Mouse (Mus musculus): Measurements from ENCODE around the gene Pip5k1c. TPM values are rescaled to one million over a fixed set of nuclear protein-coding genes. Genes with fewer than 3 reads are reported as not detected.

The Pip5k1c gene
- polyA plus RNA-seq, 1 experiment from 2014 or later: 55.0 TPM

DNA sequence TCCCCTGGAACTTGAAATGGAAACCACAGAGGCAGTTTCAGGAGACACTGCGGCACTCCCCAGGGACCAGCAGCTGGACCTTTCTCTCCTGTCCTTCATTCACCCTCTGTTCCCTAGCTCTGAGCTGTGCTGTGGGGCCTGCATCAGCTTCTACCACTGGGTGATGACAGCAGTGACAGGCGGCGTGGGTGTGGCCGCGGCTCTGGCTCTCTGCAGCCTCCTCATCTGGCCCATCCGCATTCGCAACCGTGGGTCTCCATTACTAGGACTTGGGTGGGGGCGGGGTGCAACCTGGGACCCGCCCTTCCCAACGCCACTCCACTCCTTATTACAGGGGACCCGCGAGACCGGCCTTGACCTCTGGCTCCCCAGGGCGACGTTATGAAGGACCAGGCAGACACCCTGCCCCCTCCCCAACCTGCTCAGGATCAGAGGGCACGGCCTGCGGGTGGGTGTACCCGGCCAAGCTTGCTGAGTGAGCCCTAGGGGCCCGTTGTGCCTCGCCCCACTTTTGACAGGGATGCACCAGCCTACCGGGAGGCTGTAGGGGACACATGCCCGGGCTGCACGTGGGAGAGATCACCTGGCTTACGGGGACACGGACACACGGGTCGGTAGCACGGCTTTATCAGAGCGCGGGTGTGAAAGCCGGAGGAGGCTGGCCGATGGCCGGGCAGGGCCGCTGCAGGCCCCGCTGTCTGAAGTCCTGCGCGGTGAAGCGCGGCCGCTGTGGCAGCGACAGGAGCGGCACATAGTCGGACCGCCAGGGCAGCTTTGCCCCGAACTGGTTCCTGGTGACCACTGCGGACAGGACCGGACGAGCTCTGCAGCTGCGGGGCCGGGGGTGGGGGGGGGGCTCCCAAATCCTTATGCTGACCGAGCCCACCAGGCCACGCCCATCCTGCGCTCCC lies 70.9 kb downstream of the Pip5k1c start:
- Histone ChIP-seq H3K9me3 (replicated peaks) (no peaks in the 10 kb centered on the region), H3K36me3 (peaks cover 45% of the 10 kb centered on the region), H3K27me3 (ENCODE audit: low read depth, poor library complexity, severe bottlenecking) (peaks cover 40% of the 10 kb centered on the region), H3K4me3 (peak overlapping the region; percentile 52), H3K4me1 (peaks cover 94% of the 10 kb centered on the region), H3K27ac (replicated peaks) (peak overlapping the region; percentile 78)
- DNase-seq (ENCODE audit: low spot score): peak; percentile 47
- WGBS: 11% methylated on average over 54 of the region's 54 CpGs

DNA sequence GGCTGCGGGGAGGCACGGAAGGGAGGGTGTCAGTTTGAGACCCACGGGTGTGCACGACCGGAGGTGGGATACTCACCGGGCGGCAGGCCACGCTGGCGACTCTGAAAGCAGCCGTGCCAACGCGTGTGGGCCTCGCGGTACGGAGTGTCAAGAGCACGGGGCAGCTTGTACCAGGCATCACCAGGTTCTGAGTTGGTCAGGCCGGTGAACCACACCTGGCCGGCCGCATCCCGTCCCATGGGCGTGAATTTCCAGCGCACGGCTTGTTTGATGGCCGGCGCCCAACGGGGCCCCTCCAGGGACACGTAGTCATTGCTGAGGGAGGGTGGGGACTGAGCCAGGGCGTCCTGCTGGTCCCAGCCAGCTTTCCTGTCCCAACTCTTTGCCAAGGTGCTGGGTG lies 71.9 kb downstream of the Pip5k1c start:
- peaks cover 55% of the 10 kb centered on the region for H3K36me3 ChIP-seq
- H3K27me3 ChIP-seq (ENCODE audit: low read depth, poor library complexity, severe bottlenecking): peaks cover 33% of the 10 kb centered on the region
- H3K4me3 ChIP-seq: peak overlapping the region; percentile 52
- H3K27ac ChIP-seq (replicated peaks): peak overlapping the region; percentile 78
- 9% methylated on average over 28 of the region's 28 CpGs for WGBS
- H3K4me1 ChIP-seq: peaks cover 85% of the 10 kb centered on the region
- peak; percentile 40 for DNase-seq (ENCODE audit: low spot score)
- H3K9me3 ChIP-seq (replicated peaks): no peaks in the 10 kb centered on the region

DNA sequence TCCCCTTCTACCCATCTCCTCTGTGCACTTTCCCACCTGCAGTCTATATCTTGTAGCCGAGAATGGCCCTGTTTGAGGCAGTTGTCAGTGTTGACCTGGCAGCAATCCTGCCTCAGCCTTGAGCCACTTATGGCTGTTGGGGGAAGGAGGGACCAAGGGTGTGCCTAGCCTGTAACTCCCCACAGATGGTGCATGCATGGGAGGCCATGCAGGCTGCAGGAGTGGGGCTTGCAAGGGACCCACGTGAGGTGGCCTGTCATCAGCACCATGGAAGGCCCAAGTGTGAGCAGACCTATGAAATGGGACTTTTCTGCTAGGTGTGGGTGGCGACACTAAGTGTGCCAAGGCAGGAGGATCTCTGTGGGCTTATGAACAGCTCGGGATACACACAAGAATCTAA lies 72.3 kb downstream of the Pip5k1c start:
- peaks cover 33% of the 10 kb centered on the region for H3K27me3 ChIP-seq (ENCODE audit: low read depth, poor library complexity, severe bottlenecking)
- WGBS: 37% methylated on average over 4 of the region's 4 CpGs
- no peaks in the 10 kb centered on the region for H3K9me3 ChIP-seq (replicated peaks)
- H3K4me3 ChIP-seq: peak overlapping the region; percentile 52
- DNase-seq (ENCODE audit: low spot score): no peak
- H3K36me3 ChIP-seq: peaks cover 59% of the 10 kb centered on the region
- H3K4me1 ChIP-seq: peaks cover 80% of the 10 kb centered on the region
- peak overlapping the region; percentile 78 for H3K27ac ChIP-seq (replicated peaks)

DNA sequence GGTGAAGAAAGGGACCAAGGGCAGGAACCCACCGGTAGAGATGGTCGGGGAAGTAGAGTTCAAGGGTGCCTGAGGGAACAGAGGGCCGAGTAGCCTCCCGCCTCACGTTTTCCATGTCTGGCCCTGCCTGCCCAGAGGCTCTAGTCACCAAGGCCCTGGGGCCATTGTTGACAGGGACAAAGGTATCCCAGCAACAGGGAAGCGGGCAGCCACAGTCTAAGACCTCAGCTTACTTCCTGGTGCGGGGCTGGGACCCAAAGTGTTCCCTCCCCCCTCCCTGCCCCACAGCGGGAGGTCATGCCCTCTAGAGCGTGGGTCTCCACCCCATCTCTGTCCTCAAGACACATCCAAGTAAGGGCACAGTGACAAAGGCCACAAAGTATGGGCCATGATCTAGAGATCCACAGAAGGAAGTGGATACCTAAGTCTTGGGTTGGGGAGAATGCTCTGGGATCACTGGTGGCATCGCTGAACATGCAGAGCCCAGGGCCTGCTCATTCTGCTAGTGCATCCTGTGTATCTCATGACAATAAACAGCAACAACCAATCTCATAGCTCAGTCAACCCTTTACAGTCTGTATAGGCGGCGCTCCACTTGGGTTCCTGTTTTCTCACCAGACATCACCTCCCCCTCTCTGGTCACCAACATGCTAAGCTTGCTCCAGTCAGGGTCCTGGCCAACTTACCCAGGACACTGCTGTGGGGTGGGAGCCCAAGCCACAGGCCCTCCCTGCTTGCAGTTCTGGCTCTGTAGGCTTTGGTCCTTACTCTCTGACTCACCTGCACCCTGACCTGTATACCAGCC lies 73.1 kb downstream of the Pip5k1c start, which contains the start of gene 4930404N11Rik:
TSS of gene 4930404N11Rik (minus strand) at position 145 of the 805 bp plus-strand sequence.
- Histone ChIP-seq H3K27ac (replicated peaks) (peak within 1 kb of the TSS; percentile 78), H3K4me3 (peak within 1 kb of the TSS; percentile 52), H3K9me3 (replicated peaks) (no peaks in the 10 kb centered on the region), H3K27me3 (ENCODE audit: low read depth, poor library complexity, severe bottlenecking) (peaks cover 33% of the 10 kb centered on the region), H3K36me3 (peaks cover 67% of the 10 kb centered on the region), H3K4me1 (peaks cover 72% of the 10 kb centered on the region)
- 21% methylated on average over 12 of the region's 12 CpGs for WGBS
- peak; percentile 84 for DNase-seq (ENCODE audit: low spot score)

DNA sequence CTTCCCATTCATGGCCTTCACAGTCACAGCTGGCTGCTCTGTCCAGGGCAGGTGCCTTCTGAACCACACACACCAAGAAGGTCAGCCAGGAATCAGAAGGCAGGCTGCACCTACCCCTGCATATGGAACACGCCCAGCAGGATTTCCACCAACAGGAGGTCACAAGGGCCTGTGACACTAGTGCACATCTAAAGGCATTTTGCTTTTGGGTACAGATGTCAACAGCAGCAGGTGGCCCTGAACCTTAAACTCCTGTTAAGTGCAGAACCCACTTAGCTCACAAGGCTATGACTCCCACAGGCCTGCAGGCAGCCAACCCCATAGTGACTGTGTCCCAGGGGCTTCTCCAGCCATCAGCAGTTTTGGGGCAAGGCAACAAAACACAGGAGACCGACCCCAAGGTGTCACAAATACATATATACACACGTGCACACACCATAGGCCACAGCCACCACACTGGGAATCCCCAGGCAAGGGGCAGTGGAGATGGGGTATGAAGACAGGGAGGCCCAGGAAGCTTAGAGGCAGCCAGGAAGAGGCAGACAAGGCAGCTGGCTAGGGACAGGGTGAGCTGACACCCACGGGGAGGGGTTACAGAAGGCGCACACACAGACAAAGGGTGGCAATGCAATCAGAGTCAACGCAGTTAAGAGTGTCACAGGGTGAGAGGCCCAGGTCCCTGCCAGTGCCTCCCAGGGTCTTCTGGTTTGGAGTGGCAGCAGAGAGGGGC lies 73.9 kb downstream of the Pip5k1c start:
- peaks cover 68% of the 10 kb centered on the region for H3K36me3 ChIP-seq
- no peaks in the 10 kb centered on the region for H3K9me3 ChIP-seq (replicated peaks)
- no peak for DNase-seq (ENCODE audit: low spot score)
- H3K4me1 ChIP-seq: peaks cover 65% of the 10 kb centered on the region
- peaks cover 33% of the 10 kb centered on the region for H3K27me3 ChIP-seq (ENCODE audit: low read depth, poor library complexity, severe bottlenecking)
- peak overlapping the region; percentile 78 for H3K27ac ChIP-seq (replicated peaks)
- WGBS: 81% methylated on average over 6 of the region's 6 CpGs
- peak overlapping the region; percentile 52; the same call in 1 of the 2 replicates for H3K4me3 ChIP-seq

DNA sequence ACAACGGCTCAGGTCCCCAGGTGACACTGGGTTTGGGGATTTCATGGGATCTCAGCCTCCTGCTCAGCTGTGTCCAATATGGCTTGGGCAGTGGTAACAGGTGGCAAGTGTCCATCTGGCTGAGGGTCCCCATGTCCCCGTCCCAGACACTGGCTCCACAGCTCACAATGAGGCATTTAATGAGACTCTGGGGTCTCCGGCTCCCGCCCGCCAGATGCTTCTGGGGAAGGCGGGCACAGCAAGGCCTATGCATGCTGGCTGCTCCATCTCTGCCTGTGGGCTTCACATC lies 74.4 kb downstream of the Pip5k1c start:
- Histone ChIP-seq H3K4me1 (peaks cover 64% of the 10 kb centered on the region), H3K4me3 (no peak overlapping the region), H3K9me3 (replicated peaks) (no peaks in the 10 kb centered on the region), H3K27ac (replicated peaks) (0 out of 2 replicates have a peak overlapping the region, but pooled peaks have one; percentile 78), H3K27me3 (ENCODE audit: low read depth, poor library complexity, severe bottlenecking) (peaks cover 29% of the 10 kb centered on the region), H3K36me3 (peaks cover 68% of the 10 kb centered on the region)
- WGBS: 84% methylated on average over 6 of the region's 6 CpGs
- no peak for DNase-seq (ENCODE audit: low spot score)

Small RNA genes lying within 50 kb of the gene (microRNA-seq; reads per million reads assigned to microRNA genes)
- 16.8 reads per million, percentile 29 among the genes with 10 or more reads in this experiment for gene Mir3057

Other genes with a start within 250 kb of the Pip5k1c start
- 289 and 314 TPM in 2 replicates for gene Sgta, start 232.8 kb upstream of the Pip5k1c start, polyA plus RNA-seq (2016; fragmentation: Nextera tagmentation; extraction: Ambion mirVana)
- gene Thop1, start 222.9 kb upstream of the Pip5k1c start, polyA plus RNA-seq (2016; fragmentation: Nextera tagmentation; extraction: Ambion mirVana): 87.1 and 107 TPM in 2 replicates
- gene Creb3l3, start 194.1 kb upstream of the Pip5k1c start, polyA plus RNA-seq (2016; fragmentation: Nextera tagmentation; extraction: Ambion mirVana): 0.35 and 0.60 TPM in 2 replicates
- gene Map2k2, start 187.0 kb upstream of the Pip5k1c start, polyA plus RNA-seq (2016; fragmentation: Nextera tagmentation; extraction: Ambion mirVana): 215 TPM in 2 replicates
- gene Zbtb7a, start 157.7 kb upstream of the Pip5k1c start, polyA plus RNA-seq (2016; fragmentation: Nextera tagmentation; extraction: Ambion mirVana): 7.8 and 9.8 TPM in 2 replicates
- gene Pias4, start 125.0 kb upstream of the Pip5k1c start, polyA plus RNA-seq (2016; fragmentation: Nextera tagmentation; extraction: Ambion mirVana): 61.4 and 68.5 TPM in 2 replicates
- gene Eef2, start 116.3 kb upstream of the Pip5k1c start, polyA plus RNA-seq (2016; fragmentation: Nextera tagmentation; extraction: Ambion mirVana): 528 and 571 TPM in 2 replicates
- 52.7 and 53.3 TPM in 2 replicates for gene Dapk3, start 110.0 kb upstream of the Pip5k1c start, polyA plus RNA-seq (2016; fragmentation: Nextera tagmentation; extraction: Ambion mirVana)
- 0.09 TPM in 1 of 2 replicates, not detected in the other for gene 4930442H23Rik, start 109.1 kb upstream of the Pip5k1c start, polyA plus RNA-seq (2016; fragmentation: Nextera tagmentation; extraction: Ambion mirVana)
- not detected in 2 replicates for gene Nmrk2, start 90.9 kb upstream of the Pip5k1c start, polyA plus RNA-seq (2016; fragmentation: Nextera tagmentation; extraction: Ambion mirVana)
- gene Atcay, start 62.1 kb upstream of the Pip5k1c start, polyA plus RNA-seq (2016; fragmentation: Nextera tagmentation; extraction: Ambion mirVana): 8.7 and 17.1 TPM in 2 replicates
- gene Zfr2, start 59.8 kb upstream of the Pip5k1c start, polyA plus RNA-seq (2016; fragmentation: Nextera tagmentation; extraction: Ambion mirVana): 3.5 and 6.3 TPM in 2 replicates
- gene Matk, start 40.0 kb upstream of the Pip5k1c start, polyA plus RNA-seq (2016; fragmentation: Nextera tagmentation; extraction: Ambion mirVana): 3.7 and 4.2 TPM in 2 replicates
- gene Mrpl54, start 26.0 kb upstream of the Pip5k1c start, polyA plus RNA-seq (2016; fragmentation: Nextera tagmentation; extraction: Ambion mirVana): 229 and 258 TPM in 2 replicates
- gene Apba3, start 26.0 kb upstream of the Pip5k1c start, polyA plus RNA-seq (2016; fragmentation: Nextera tagmentation; extraction: Ambion mirVana): 50.5 and 55.5 TPM in 2 replicates
- gene Tjp3, start 1.4 kb upstream of the Pip5k1c start, polyA plus RNA-seq (2016; fragmentation: Nextera tagmentation; extraction: Ambion mirVana): 6.5 and 6.9 TPM in 2 replicates
- 53.5 and 53.6 TPM in 2 replicates for gene Cactin, start 28.1 kb downstream of the Pip5k1c start, polyA plus RNA-seq (2016; fragmentation: Nextera tagmentation; extraction: Ambion mirVana)
- gene Tbxa2r, start 35.8 kb downstream of the Pip5k1c start, polyA plus RNA-seq (2016; fragmentation: Nextera tagmentation; extraction: Ambion mirVana): 2.9 and 3.3 TPM in 2 replicates
- gene Gipc3, start 50.3 kb downstream of the Pip5k1c start, polyA plus RNA-seq (2016; fragmentation: Nextera tagmentation; extraction: Ambion mirVana): not detected in 2 replicates
- 102 and 115 TPM in 2 replicates for gene Hmg20b, start 57.5 kb downstream of the Pip5k1c start, polyA plus RNA-seq (2016; fragmentation: Nextera tagmentation; extraction: Ambion mirVana)
- 9.3 and 10.6 TPM in 2 replicates for gene Mfsd12, start 64.5 kb downstream of the Pip5k1c start, polyA plus RNA-seq (2016; fragmentation: Nextera tagmentation; extraction: Ambion mirVana)
- gene 4930404N11Rik, start 72.9 kb downstream of the Pip5k1c start, polyA plus RNA-seq (2016; fragmentation: Nextera tagmentation; extraction: Ambion mirVana): 0.38 and 0.39 TPM in 2 replicates
- 138 and 146 TPM in 2 replicates for gene Fzr1, start 85.6 kb downstream of the Pip5k1c start, polyA plus RNA-seq (2016; fragmentation: Nextera tagmentation; extraction: Ambion mirVana)
- gene Dohh, start 91.5 kb downstream of the Pip5k1c start, polyA plus RNA-seq (2016; fragmentation: Nextera tagmentation; extraction: Ambion mirVana): 93.4 and 98.7 TPM in 2 replicates
- gene Gm48551, start 91.5 kb downstream of the Pip5k1c start, polyA plus RNA-seq (2016; fragmentation: Nextera tagmentation; extraction: Ambion mirVana): 2.9 and 3.4 TPM in 2 replicates
- gene Gm48552, start 96.0 kb downstream of the Pip5k1c start, polyA plus RNA-seq (2016; fragmentation: Nextera tagmentation; extraction: Ambion mirVana): 1.7 and 2.9 TPM in 2 replicates
- 1.7 and 2.3 TPM in 2 replicates for gene Smim24, start 100.1 kb downstream of the Pip5k1c start, polyA plus RNA-seq (2016; fragmentation: Nextera tagmentation; extraction: Ambion mirVana)
- gene Nfic, start 162.7 kb downstream of the Pip5k1c start, polyA plus RNA-seq (2016; fragmentation: Nextera tagmentation; extraction: Ambion mirVana): 8.7 and 11.7 TPM in 2 replicates
- 5.0 and 10.8 TPM in 2 replicates for gene Celf5, start 189.7 kb downstream of the Pip5k1c start, polyA plus RNA-seq (2016; fragmentation: Nextera tagmentation; extraction: Ambion mirVana)
- 84.5 and 87.5 TPM in 2 replicates for gene Ncln, start 203.4 kb downstream of the Pip5k1c start, polyA plus RNA-seq (2016; fragmentation: Nextera tagmentation; extraction: Ambion mirVana)
- 0.37 and 0.89 TPM in 2 replicates for gene S1pr4, start 207.2 kb downstream of the Pip5k1c start, polyA plus RNA-seq (2016; fragmentation: Nextera tagmentation; extraction: Ambion mirVana)
- gene Gna15, start 231.3 kb downstream of the Pip5k1c start, polyA plus RNA-seq (2016; fragmentation: Nextera tagmentation; extraction: Ambion mirVana): 0.53 and 0.85 TPM in 2 replicates